Mouse (Mus musculus) ES-Bruce4 (cell line): ENCODE measurements at regions not wholly inside any gene's neighbourhood (a gene's known extent, or its start where the extent isn't known, plus 50 kb on each side); places are given as distances from the start of the nearest gene placed in this dataset.

Experiments
- CTCF ChIP-seq: IDR thresholded peaks from one replicate; pipeline ENCODE4 v1.8.1; 2011; ENCODE audit warnings: low read depth, low read length
- POLR2A ChIP-seq: IDR thresholded peaks from one replicate; pipeline ENCODE4 v1.8.1; 2011; ENCODE audit warnings: low read length; ENCODE audit not compliant: insufficient read depth

GRCm38 (mm10) chr12:114059615-114060014 is 515.9 kb downstream of the Adam6a start:
- TF ChIP-seq CTCF (no peak), POLR2A (no peak)
